Mouse (Mus musculus) spleen, embryonic (tissue): ENCODE data around the gene Rhot1.

Experiments
- CTCF ChIA-PET: fragments of 350-600 bp; sonication (Branson Sonifier 250); formaldehyde crosslinking; loops from one replicate; lab custom pipeline; 2022; lab: Charles Lee

Rhot1 gene

DNA sequence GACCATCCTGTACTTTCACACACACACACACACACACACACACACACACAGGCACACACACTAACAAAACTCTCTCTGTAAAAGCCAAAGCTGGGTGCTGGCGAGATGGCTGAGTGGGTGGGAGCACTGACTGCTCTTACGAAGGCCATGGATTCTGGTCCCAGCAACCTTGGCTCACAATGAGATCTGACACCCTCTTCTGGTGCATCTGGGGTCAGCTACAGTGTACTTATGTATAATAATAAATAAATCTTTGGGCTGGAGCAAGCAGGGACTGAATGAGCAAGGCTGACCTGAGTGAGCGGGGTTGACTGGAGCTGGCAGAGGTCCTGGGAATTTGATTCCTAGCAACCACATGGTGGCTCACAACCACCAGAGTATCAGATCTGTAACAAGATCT lies 75.0 kb downstream of the Rhot1 start:
- CTCF ChIA-PET, result no interaction called here

DNA sequence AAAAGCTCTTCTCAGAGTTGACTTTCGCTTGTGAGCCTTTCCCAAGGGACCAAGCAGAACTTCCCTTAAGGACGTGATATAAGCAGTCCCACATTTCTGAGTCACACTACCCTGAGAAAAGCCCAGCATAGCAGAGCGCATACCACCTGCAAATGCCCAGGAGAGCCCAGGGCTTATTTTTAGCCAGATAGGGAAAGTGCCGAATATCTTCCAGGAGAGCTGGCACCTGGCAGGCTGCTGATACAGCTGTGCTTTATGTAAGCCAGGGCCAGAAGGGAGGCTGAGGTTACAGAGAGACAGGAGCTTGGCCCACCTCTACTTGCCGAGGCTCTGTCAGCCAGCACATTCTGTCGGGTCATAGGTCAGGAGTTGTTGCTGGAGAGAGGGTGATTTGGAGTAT lies 75.8 kb downstream of the Rhot1 start:
- CTCF ChIA-PET, result no interaction called here

DNA sequence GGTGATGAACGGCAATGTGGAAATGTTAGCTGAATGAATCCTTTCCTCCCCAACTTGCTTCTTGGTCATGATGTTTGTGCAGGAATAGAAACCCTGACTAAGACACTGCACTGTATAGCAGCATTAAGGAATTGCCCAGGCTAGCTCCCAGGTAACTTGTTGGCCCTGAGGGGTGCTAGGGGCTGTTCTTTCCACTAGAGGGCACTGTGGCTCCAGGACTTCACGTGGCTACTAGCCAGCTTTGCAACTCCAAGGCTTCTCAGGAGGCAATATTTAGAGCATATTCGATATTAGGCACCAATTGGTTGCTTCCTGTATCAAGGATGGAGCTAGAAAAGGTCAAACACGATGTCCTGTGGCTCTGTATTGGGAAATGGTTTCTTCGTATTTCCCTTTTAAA lies 78.3 kb downstream of the Rhot1 start:
- CTCF ChIA-PET, result interaction anchor here (0.5 to 1.2 kb wide), 3 partner anchors 13 to 65 kb away, joined by 3 to 7 read pairs (median 3); no protein-coding TSS in a partner anchor

DNA sequence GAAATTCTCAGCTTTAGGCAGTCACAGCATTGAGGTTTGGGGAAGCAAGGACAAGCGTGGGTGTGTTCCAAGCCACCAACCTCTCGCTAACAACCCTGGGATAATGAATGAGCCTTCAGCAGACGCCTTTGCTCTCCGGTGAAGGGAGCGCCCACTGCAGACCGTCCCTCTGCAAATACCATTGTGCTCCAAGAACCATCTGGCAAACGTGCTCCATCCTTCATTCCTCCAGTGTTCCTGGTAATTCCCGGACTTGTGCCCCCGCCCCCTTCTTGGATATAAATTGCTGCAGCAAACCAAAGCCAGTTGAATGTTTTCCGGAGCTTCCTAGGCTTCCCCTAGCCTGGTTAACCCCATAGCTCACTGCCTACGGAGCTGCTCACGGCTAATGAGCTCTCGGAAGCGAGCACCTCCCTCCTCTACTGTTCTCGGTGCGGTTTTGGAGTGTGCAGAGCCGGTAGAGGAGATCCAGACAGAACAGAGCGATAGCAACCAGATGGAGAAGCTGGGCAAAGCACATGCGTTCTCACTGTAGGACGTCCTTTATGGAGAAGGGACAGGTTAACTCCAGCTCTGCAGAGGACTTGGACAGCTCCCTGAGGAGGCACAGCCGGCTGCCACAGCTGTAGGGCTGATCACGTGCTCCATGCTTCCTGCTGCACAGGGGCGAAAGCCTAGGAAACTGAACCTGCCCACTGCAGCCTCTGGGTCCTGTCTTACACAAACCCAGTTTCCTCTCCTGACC lies 81.1 kb downstream of the Rhot1 start:
- CTCF ChIA-PET, result interaction anchor here (1.0 kb wide), 1 partner anchor 55 kb away, joined by 4 read pairs; no protein-coding TSS in a partner anchor

DNA sequence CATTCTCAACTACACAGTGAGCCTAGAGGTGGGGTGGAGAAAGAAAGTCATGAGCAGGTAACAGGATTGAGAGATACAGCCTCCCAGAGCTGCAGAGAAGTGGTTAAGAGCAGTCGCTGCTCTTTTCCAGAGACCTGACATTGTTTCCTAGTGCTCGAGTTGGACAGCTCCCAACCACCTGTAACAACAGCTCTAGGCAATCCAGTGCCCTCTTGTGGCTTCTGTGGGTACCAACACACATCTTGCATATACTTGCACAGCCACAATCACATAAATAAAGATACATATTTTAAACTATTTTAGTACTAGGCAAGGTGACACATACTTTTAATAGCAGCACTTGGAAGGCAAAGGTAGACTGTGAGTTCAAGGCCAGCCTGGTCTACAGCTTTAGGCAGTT lies 82.2 kb downstream of the Rhot1 start:
- CTCF ChIA-PET, result no interaction called here

DNA sequence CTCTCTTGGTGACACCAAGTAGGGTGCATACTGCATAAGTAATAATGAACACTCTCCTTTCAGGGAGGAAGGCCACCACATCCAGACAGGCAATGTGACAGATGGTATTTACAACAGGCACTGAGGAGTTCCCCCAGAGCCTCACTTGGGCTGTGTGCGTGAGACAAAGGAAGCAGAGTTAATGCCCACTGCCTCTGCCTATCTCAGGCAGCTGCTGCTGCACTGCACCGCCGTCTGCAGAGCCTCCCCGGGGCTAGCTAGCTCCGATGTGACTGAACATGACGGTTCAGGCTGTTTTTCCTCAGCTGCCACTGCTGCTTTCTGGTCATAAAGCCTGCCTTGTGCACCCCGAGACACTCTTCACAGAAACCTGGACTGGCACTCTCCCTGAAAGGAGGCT lies 83.6 kb downstream of the Rhot1 start:
- CTCF ChIA-PET, result no interaction called here

DNA sequence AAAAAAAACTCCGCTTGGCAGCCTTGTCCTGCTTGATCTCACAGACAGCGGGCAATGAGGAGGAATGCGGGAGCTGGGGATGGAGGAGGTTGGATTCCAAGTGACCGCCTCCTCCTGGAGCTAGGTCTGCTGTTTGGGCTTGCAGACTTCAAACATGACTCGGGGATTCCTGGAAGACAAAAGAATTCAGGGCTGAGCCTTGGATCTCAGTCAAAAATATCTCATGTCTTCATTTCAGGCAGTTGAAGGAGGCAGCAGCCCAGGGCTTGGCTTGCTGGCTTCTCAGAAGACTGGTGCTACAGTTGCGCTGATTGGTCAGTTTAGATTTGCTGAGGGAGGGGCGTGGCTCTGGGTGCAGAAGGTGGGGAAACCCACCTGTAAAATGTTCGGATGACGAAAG lies 86.2 kb downstream of the Rhot1 start:
- CTCF ChIA-PET, result no interaction called here

DNA sequence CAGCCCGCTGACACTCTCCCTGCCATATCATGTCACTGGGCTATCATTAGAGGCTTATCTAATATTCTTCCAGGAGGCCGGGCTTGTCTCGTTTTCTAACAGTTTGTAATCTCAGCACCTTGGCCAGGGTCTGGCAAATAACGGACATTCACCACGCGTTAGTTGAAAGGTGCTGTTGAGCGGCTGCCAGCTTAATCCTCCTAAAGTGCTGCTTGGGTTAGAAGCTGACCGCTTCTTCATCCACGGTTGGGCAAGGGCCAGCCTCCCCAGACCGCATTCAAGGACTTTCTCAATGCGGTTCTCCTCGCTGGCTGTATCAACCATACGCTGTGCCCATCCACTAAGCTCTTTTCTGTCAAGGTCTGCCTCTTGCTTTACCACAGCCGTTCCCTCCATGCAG lies 87.0 kb downstream of the Rhot1 start:
- CTCF ChIA-PET, result no interaction called here

DNA sequence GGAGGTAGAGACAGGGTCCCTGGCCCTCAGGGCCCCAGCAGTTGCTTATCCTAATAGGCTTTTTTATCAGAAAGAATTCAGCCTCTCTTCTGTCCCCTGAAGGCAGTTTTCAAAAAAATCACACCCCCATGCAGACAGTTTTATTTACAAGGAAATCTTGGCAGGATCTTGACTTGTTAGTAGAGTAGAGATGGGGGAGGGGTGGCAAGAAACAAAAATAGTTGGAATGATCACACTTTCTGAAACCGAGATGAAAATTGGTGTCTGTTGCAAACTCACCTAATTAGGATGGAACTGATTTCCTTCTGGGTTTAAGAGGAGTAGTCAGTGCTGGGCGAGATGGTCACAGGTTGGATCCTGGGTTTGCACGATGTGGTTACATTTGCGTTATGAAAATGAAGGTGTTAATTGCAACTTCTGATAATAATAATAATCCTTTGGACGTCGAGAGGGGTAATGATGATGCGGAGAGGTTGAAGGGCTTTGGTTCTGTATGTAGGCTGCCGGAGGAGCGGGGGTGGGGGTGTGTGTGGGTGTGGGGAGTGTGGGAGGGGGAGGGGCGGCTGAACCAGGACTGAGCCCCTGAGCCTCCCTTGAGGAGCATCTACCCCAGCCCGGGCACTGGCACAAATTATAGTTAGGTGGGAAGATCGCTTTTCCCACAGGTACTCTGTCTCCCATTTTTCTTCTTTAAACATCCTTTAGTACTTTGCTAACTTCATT lies 90.9 kb downstream of the Rhot1 start:
- CTCF ChIA-PET, result interaction anchor here (0.6 kb wide), 1 partner anchor 13 kb away, joined by 3 read pairs; no protein-coding TSS in a partner anchor

DNA sequence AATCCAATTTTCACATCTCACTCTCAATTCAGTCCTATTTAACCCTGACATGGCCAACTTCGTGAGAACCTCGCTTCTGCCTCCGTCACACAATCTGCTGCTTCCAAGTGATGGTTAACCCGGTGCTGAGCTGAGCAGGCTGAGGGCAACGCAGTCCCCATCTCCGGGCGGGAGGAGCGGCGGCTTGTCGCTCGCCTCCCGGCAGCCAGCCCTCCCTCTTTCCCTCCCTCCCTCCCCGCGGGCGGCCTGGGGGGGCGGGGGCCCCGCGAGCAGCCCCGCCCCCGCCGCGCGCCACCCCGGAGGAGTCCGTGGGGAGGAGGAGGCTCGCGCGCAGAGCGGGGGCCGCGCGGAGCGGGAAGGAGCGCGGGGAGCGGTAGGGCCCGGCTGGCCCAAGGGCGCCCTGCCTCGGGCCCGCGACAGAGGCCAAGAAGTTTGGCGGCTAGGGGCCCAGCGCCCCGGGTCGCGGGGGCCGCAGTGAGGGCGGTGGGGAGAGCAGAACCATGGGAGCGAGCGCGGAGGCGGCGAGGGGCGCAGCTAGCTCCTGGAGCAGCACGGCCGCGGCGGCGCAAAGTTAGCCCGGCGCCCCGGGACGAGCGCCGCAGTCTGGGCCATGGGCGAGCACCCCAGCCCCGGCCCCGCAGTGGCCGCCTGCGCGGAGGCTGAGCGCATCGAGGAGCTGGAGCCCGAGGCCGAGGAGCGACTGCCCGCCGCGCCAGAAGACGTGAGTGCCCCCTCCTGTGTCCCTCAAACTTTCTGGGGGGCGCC lies 91.9 kb downstream of the Rhot1 start, which contains the start of gene Rhbdl3:
Gene Rhbdl3, plus strand, starts transcription at position 362 of the 765 bp plus-strand sequence.
- CTCF ChIA-PET, result interaction anchor here (0.6 to 0.7 kb wide), 2 partner anchors 14 to 249 kb away, joined by 3 read pairs; no protein-coding TSS in a partner anchor

DNA sequence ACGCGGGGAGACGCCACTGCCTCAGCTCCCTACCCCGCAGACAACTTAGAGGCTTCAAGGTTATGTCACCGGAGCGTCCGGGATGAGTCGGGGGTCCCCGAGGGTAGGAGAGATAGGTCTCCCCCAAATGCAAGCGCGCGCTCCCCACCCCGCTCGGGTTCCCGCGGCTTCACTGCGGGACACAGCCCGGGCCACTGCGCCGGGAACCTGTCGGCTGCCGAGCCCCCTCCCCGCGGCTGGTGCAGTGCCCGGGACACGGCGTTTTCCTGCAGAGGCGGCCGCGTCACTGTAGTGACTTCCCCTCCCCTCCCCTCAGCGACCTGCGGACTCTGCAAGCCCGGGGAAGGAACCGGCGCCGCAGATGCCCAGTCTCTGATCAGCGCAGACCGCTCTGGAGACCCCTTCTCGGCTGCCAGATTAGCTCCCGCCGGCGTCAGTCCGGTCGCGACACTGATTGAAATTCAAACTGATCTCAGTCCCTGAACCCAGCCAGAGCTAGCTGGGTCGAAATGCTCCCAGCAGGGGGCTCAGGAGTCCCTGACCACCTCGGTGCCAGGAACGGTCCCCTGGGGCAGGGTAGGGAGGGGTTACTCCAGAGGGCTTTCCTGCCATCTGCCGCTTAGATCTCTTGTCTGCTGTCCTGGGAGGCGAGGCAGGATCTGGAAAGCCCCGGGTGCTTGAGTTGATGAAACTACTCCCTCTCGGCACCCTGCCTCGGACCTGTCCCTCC lies 92.7 kb downstream of the Rhot1 start:
- CTCF ChIA-PET, result no interaction called here

DNA sequence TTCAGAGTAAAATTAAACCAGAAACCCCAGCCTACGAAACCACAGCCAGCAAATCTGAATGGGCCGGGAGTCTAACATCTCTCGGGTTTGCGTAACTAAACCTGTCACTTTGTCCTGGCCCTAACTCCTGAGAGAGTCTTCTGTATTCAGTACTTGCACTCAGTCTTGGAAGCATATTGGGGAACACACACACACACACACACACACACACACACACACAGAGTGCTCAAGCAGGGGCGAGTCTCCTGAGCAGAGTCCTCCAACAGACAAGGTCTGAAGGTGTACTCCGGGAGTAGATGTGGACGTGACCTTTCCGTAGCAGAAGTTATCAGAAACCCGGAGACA lies 93.2 kb downstream of the Rhot1 start:
- CTCF ChIA-PET, result no interaction called here

DNA sequence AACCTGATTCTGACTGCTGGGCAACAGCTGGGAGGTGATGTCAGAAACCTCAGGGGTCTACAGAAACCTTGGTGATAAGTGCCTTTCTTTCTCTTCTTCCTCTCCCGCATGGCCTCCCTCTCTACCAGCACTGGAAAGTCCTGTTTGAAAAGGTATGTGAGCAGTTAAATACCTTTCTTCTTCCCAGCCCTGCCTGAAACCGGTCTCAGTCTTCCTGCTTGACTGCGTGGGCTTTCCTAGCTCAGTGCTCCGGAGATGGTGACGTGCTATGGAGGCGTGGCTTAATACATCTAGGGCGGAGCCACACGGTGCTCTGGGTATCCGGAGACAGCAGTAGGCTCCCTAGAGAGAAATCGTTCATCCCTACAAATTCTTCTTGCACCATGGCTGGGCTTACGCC lies 93.7 kb downstream of the Rhot1 start:
- CTCF ChIA-PET, result no interaction called here

DNA sequence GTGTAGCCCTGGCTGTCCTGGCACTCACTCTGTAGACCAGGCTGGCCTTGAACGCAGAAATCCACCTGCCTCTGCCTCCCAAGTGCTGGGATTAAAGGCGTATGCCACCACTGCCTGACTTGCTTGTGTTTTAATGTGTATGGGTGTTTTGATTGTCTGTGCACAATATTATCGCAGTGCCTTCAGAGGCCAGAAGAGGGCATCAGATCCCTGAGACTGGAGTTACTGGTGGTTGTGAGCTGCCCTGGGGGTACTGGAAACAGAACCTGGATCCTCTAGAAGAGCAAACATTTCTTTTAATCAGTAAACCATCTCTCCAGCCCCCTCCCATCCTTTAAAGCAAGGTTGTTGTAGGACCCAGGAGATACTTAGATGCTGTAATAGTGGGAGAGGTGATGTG lies 94.9 kb downstream of the Rhot1 start:
- CTCF ChIA-PET, result interaction anchor here (0.6 to 0.7 kb wide), 2 partner anchors 74 to 177 kb away, joined by 3 to 8 read pairs; no protein-coding TSS in a partner anchor

DNA sequence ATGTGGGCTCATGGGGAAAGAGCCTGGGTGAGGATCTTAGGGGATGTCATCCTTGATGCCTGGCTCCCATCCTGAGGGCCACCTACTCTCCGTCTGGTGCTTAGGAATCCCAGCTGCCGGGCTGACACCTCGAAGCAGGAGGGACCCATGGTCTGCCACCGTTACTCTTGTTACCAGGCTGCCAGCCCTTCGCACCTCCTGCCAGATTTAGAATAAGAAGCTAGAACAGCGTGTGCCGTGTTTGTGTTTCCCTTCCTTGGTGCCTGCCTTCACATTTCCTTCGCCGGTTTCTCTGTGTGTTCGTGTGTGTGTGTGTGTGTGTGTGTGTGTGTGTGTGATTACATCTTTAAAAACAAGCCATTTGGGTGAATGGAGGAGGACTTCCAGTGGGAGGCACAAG lies 96.0 kb downstream of the Rhot1 start:
- CTCF ChIA-PET, result no interaction called here

DNA sequence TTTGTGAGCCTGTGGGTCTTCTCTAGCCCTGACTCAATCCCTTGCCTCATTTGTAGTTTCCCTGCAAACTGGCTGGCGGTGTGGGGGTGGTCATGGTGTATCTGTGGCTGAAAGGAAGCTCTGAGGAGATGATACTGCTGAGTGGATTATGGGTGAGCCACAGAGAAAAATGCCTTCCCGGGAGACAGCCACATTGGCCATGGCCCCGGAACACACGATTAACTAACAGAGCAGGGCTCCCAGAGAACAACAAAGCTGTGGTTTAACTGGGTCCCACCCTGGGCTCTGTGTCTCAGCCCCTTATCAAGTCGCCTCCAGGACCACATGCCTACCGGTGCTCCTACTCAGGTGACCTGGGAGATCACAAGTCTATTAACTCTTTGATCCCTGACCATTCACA lies 99.7 kb downstream of the Rhot1 start:
- CTCF ChIA-PET, result interaction anchor here (0.5 to 0.6 kb wide), 2 partner anchors 30 to 73 kb away, joined by 3 to 20 read pairs; no protein-coding TSS in a partner anchor

DNA sequence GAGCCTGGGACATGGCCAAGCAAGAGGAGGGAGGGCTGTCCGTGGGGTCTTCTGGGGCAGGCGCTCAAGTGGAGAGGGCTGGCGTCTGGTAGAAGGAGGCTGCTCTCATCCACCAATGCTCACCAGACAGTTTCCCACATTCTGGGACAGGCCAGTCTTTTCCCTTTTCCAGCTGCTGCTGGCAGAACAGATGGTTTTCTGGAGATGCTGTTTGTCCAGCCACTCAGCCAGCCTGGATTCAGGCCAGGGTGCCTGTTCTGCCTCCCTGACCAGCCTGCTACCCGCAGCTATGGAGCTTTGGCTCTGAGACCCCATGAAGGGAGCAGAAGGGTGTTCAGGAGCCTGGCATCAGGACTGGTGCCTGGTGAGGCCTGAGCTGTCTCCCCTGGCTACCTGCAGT lies 102.5 kb downstream of the Rhot1 start:
- CTCF ChIA-PET, result no interaction called here

DNA sequence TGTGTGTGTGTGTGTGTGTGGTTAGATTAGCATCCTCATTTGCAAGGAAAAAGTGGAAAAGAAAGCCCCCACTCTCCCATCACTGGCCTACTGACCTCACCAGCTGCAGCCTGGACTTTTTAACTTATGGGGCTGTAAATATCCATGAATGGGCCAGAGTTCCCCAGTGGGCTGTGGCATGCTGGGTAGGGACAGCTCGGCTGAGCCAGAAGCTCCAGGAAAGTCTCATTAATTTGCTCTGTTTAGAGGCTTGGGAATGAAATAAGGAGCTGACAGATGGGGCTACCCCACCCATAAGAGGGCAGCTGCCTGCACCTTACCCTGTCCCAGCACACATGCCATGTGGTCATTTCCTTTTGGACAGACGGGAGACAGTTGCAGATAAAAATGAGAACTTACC lies 103.2 kb downstream of the Rhot1 start:
- CTCF ChIA-PET, result no interaction called here

DNA sequence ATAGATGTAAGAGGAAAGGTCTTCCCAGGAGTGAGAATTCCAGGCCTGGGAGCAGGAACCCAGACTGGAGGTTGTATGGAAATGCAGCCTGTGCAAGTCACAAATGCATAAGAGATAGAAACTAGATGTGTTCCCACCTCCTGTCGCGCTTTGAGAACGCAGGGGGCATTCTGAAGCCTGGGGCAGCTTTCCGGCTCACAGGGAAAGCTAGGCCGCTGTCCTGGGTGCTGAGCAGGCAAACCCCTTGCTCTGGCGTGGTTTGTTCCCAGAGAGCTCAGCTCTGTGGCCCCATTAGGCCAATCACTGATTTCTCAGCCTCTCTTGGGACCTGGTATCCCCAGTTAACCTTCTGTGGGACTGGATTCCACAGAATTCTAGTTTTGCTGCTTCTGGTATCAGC lies 103.7 kb downstream of the Rhot1 start:
- CTCF ChIA-PET, result no interaction called here

DNA sequence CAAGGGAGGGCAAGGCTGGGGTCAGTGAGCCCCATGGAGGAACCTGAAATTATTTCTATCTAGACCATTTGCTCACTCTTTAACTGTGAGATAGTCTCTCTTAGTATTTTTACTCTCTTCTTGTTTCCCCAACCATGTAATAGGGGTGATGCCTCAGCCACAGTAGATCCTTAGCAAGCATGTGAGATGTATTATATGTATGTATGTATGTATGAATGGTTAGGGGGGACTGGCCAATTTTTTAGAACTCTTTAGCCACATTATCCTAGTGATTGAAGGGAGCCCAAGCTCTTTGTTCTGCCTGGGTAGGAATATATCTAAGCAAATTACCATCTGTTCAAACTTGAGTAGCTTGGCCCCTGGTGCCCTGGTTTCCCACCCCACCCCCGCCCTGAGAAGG lies 104.6 kb downstream of the Rhot1 start:
- CTCF ChIA-PET, result no interaction called here

DNA sequence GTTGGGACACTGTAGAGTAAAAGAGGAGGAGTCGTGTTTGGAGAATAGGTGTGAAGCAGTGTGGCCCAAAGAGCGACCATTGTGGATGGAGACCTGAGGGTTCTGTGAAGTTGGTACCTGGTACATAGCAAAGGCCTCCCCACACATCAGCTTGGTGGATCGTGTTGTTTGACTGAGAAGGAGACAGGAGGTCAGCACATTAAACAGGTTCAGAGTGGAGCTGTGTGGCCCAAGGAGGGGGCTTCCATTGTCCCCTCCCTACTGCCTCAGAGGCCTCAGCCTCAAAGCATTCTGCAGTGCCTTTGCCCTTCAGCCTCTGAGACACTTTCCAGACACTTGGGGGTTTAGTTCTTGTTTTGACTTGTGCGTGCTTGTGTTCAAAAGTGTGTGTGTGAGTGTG lies 105.1 kb downstream of the Rhot1 start:
- CTCF ChIA-PET, result no interaction called here
